Mouse (Mus musculus) hindbrain, embryonic 12.5 days (tissue): Measurements from ENCODE around the gene Car2. TPM values are rescaled to one million over a fixed set of nuclear protein-coding genes. Genes with fewer than 3 reads are reported as not detected.
A peak's percentile ranks its signal among the peaks of the same experiment; 100 is the strongest.

Experiments
- ATAC-seq: fragments of 200-750 bp; cut with Nextera tagmentation; 2 replicates; pipeline ENCODE4 v1.8.0; 2017; ENCODE audit warnings: moderate TSS enrichment; ENCODE audit not compliant: low FRiP score
- H3K27ac ChIP-seq: fragments of 300-500 bp; sonication (generic); 2 replicates; pipeline ENCODE4 v1.5.1; 2016; ENCODE audit warnings: mild to moderate bottlenecking
- H3K27me3 ChIP-seq: fragments of 300-500 bp; sonication (generic); 2 replicates; pipeline ENCODE4 v1.6.1; 2016; ENCODE audit warnings: mild to moderate bottlenecking
- H3K36me3 ChIP-seq: fragments of 300-500 bp; sonication (generic); 2 replicates; pipeline ENCODE4 v1.6.1; 2016; ENCODE audit warnings: mild to moderate bottlenecking
- H3K4me1 ChIP-seq: fragments of 300-500 bp; sonication (generic); 2 replicates; pipeline ENCODE4 v1.6.1; 2016
- H3K4me2 ChIP-seq: fragments of 300-500 bp; sonication (generic); replicated peaks from 2 replicates; pipeline ENCODE4 v1.6.1; 2016; ENCODE audit warnings: mild to moderate bottlenecking
- H3K4me3 ChIP-seq: fragments of 300-500 bp; sonication (generic); 2 replicates; pipeline ENCODE4 v1.5.1; 2016; ENCODE audit warnings: mild to moderate bottlenecking
- H3K9ac ChIP-seq: fragments of 300-500 bp; sonication (generic); 2 replicates; pipeline ENCODE4 v1.6.1; 2016; ENCODE audit warnings: mild to moderate bottlenecking, moderate library complexity
- H3K9me3 ChIP-seq: fragments of 300-500 bp; sonication (generic); replicated peaks from 2 replicates; pipeline ENCODE4 v1.6.1; 2016; ENCODE audit warnings: mild to moderate bottlenecking
- WGBS: fragments of 180-500 bp; shearing (Covaris S2); methylation state at CpG from one replicate; pipeline ENCODE4 v1.1.7; 2016; 5-methylcytosine and 5-hydroxymethylcytosine counted together
- polyA plus RNA-seq: library from polyadenylated mRNA; unstranded; fragments of >200 nt; fragmentation: Nextera tagmentation; extraction: Ambion mirVana; gene quantifications from 2 replicates; pipeline ENCODE4 v1.2.1, GENCODE M21; 2016

Gene Car2
- polyA plus RNA-seq, 1 experiment from 2014 or later = 77.2 TPM

DNA sequence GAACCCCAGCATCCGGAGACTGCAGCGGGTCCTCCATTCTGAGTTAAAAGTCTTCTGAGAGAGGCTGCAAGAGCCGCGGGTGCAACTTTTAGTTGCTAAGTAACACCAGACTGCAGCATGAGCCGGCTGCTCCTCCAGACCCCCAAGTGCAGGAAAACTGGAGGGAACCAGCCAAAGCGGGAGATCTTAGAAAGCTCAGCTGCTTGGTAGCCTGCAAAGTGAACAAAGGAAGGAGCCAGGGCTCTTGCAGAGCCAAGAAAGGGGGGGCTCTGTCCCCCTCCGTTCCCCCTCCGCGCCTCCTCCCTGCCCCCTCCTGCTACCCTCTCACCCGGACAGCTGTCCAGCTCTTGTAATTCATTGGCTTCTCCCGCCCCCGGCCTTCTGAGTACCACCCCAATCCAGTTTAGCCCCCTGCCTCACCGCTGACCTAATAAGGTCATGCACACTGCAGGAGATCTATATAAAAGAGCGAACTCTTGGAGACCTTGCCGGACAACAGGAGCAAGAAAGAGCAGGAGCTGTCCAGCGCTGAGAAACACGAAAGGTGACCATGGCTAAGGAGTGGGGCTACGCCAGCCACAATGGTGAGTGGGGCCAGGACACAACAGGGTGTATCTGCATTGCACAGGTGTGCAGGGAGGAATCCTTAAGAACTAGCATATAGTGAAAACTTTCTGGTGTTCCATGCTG lies 22.9 kb upstream of the Car2 start, which contains the start of gene Car3:
TSS of gene Car3 (plus strand) at position 491 of the 690 bp plus-strand sequence.
- Histone ChIP-seq H3K9ac (peak within 1 kb of the TSS; percentile 53), H3K4me1 (0 out of 2 replicates have a peak, but pooled peaks cover 8% of the 10 kb centered on the region), H3K9me3 (no peaks in the 10 kb centered on the region), H3K4me2 (peak within 1 kb of the TSS; percentile 77), H3K27me3 (no peaks in the 10 kb centered on the region), H3K36me3 (no peaks in the 10 kb centered on the region), H3K27ac (no peak within 1 kb of the TSS), H3K4me3 (peak within 1 kb of the TSS; percentile 41)
- ATAC-seq = peak; percentile 91
- 3% methylated on average over 18 of the region's 18 CpGs for WGBS

DNA sequence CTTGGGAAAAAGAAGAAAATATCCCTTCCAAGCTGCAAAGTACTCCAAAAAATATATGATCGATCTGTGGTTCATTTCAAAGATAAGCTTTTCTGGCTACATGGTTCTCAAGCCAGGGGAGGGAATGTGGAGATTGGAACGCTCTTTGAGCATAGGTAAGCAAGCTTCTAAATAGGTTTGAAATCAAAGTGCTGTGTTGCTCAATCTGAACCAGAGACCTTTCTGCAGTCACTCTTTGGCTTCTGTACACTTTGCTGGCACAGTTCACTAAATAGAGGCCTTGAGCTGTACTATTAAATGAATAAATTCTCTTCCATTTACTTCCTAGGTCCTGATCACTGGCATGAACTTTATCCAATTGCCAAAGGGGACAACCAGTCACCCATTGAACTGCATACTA lies 22.2 kb upstream of the Car2 start:
- no peak for ATAC-seq
- H3K27me3 ChIP-seq = no peaks in the 10 kb centered on the region
- no peak overlapping the region for H3K4me3 ChIP-seq
- 0 out of 2 replicates have a peak, but pooled peaks cover 8% of the 10 kb centered on the region for H3K4me1 ChIP-seq
- no peaks in the 10 kb centered on the region for H3K36me3 ChIP-seq
- no peaks in the 10 kb centered on the region for H3K9me3 ChIP-seq
- 93% methylated on average over 2 of the region's 2 CpGs for WGBS
- H3K4me2 ChIP-seq = no peak overlapping the region
- no peak overlapping the region for H3K9ac ChIP-seq
- no peak overlapping the region for H3K27ac ChIP-seq

DNA sequence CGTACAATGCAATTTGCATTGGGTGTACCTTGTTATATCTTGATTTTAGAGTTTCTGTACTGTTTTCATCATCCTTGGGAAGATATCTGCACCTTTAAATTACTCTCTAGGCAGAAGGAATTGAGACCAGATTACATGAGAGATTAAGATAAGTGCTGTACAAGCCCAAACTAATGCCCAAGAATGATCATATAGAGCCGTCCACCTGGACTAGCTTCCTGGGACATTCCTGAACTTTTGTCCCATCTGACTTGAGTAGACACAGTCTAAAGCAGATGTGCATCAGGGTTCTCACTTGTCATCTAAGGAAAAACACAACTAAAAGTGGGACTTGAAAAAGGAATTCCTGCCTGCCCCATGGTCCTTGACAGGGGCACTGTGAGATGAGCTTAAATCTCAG lies 20.1 kb upstream of the Car2 start:
- no peaks in the 10 kb centered on the region for H3K27me3 ChIP-seq
- no peak overlapping the region for H3K4me2 ChIP-seq
- no peak overlapping the region for H3K4me3 ChIP-seq
- WGBS = 81% methylated on average over 2 of the region's 2 CpGs
- no peak overlapping the region for H3K9ac ChIP-seq
- H3K27ac ChIP-seq = no peak overlapping the region
- 0 out of 2 replicates have a peak, but pooled peaks cover 8% of the 10 kb centered on the region for H3K4me1 ChIP-seq
- no peaks in the 10 kb centered on the region for H3K36me3 ChIP-seq
- ATAC-seq = no peak
- H3K9me3 ChIP-seq = no peaks in the 10 kb centered on the region

DNA sequence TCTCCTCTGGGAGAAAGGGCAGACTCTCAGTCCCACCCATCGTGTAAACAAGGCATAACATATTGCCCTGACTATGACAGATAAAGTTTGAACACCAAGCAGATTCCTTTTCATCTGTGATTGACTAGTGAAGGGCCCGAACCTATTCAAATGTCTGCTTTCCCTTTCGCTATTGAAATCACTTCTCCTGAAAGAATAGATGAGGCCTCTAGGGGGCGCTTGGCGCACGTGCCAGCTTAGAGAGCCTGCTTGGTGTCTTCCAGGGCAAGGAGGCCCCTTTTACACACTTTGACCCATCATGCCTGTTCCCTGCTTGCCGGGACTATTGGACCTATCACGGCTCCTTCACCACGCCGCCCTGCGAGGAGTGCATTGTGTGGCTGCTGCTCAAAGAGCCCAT lies 16.3 kb upstream of the Car2 start:
- no peaks in the 10 kb centered on the region for H3K36me3 ChIP-seq
- 22% methylated on average over 11 of the region's 11 CpGs for WGBS
- no peaks in the 10 kb centered on the region for H3K4me1 ChIP-seq
- no peaks in the 10 kb centered on the region for H3K27me3 ChIP-seq
- peak; percentile 66; the same call in 1 of the 2 replicates for ATAC-seq
- H3K9ac ChIP-seq = no peak overlapping the region
- no peak overlapping the region for H3K4me2 ChIP-seq
- H3K9me3 ChIP-seq = no peaks in the 10 kb centered on the region
- H3K27ac ChIP-seq = no peak overlapping the region
- no peak overlapping the region for H3K4me3 ChIP-seq

DNA sequence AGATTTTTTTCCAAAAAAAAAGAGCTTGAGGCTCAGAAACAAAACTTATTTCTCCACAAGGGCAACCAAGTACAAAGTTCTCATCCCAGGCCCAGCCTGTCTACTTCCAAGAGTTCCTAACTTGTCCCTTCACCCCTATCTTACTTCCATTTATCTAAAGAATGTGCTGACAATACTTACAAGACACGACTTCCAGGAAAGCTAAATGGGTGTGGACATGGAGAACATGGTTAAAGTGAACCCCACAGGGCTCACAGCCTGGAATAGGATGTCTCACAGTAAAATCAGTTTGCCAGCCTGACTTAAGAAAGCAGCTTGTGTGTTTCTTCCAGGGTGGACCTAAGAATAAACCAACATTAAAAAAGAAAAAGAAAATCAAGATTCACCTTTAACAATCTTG lies 15.5 kb upstream of the Car2 start:
- no peak overlapping the region for H3K27ac ChIP-seq
- no peak overlapping the region for H3K4me3 ChIP-seq
- no peaks in the 10 kb centered on the region for H3K27me3 ChIP-seq
- H3K36me3 ChIP-seq = no peaks in the 10 kb centered on the region
- H3K9ac ChIP-seq = no peak overlapping the region
- no peak for ATAC-seq
- WGBS = 67% methylated on average over 1 of the region's 1 CpGs
- H3K4me1 ChIP-seq = no peaks in the 10 kb centered on the region
- H3K4me2 ChIP-seq = no peak overlapping the region
- no peaks in the 10 kb centered on the region for H3K9me3 ChIP-seq

DNA sequence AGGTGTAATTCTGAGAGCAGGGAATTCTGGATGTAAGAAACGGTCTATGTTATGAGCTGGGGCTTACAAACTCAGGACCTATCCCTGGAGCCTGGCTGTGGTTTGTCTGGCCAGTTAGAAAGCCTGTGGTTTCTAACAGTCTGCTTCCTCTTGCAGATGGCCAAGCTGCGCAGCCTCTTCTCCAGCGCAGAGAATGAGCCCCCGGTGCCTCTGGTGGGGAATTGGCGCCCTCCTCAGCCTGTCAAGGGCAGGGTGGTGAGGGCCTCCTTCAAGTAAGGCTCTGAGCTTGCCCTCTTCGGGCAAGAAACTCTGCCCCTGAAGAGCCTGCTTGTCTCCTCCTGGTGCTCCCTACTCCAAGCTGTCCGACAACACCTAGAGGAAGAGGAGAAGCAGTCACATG lies 14.7 kb upstream of the Car2 start:
- no peaks in the 10 kb centered on the region for H3K4me1 ChIP-seq
- H3K4me2 ChIP-seq = no peak overlapping the region
- H3K9me3 ChIP-seq = no peaks in the 10 kb centered on the region
- no peak overlapping the region for H3K4me3 ChIP-seq
- no peaks in the 10 kb centered on the region for H3K36me3 ChIP-seq
- 58% methylated on average over 7 of the region's 7 CpGs for WGBS
- H3K9ac ChIP-seq = no peak overlapping the region
- H3K27me3 ChIP-seq = no peaks in the 10 kb centered on the region
- no peak for ATAC-seq
- no peak overlapping the region for H3K27ac ChIP-seq

DNA sequence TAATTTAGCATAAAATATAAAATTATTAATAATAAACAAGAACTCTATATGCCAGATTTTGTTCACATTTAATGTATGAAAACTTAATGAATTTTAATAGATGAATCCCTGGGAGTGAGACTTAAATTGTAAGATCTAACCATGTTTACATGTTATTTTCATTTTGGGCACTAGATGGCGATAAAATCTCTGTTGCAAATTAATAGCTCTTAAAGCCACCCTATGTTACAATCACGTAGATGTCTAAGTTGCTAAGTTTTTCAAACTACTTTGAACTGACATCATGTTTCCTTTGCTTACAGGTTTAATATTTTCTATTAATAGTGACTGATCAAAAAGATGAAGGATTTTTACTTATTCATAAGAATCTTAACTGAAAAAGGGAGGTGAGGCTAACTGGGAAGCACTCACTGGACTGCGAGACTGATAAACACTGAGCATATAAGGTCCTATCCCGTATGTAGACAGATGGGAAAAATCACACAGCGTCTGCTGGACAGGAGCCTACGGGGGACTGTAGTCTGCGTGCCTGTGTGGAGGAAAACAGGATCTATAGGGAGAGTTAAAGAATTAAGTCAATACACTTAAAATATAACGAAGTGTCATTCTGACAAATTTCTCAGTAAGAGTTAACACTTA lies 11.6 kb upstream of the Car2 start:
- 0 out of 2 replicates have a peak, but pooled peaks have one; percentile 49 for ATAC-seq
- no peaks in the 10 kb centered on the region for H3K4me1 ChIP-seq
- 52% methylated on average over 8 of the region's 8 CpGs for WGBS
- H3K9ac ChIP-seq = no peak overlapping the region
- no peaks in the 10 kb centered on the region for H3K9me3 ChIP-seq
- no peak overlapping the region for H3K4me3 ChIP-seq
- no peak overlapping the region for H3K4me2 ChIP-seq
- H3K27ac ChIP-seq = no peak overlapping the region
- no peaks in the 10 kb centered on the region for H3K27me3 ChIP-seq
- no peaks in the 10 kb centered on the region for H3K36me3 ChIP-seq

DNA sequence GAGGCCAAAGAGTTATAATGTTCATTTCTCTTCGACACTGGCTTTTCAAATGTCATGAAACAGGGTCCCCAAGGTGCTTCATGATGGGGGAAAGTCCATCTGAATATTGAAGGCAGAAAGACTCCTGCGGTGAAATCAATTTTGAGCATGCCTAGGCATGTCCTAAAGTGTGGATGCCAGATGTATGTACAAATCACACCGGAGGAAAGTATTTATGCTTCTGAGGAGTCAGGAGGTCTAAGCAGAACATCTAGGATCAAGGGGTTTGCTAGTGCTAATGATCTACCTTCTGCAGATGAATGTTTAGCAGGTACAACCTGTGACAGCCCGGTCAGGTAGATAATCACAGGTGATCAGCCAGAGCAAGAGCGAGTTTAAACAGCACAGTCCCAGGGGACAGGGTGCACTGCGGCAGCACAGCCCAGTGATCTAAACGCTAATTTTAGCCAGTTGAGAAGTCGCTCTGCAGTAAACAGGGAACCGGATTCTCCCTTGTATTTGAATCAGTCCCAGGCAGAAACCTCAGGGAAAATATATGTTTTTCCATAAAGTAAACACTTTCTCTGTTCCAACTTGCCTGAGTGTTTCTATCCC lies 9.7 kb upstream of the Car2 start:
- no peak for ATAC-seq
- H3K4me2 ChIP-seq = no peak overlapping the region
- H3K9ac ChIP-seq = no peak overlapping the region
- no peaks in the 10 kb centered on the region for H3K9me3 ChIP-seq
- H3K27ac ChIP-seq = no peak overlapping the region
- H3K27me3 ChIP-seq = no peaks in the 10 kb centered on the region
- H3K36me3 ChIP-seq = no peaks in the 10 kb centered on the region
- WGBS = 77% methylated on average over 9 of the region's 9 CpGs
- H3K4me1 ChIP-seq = no peaks in the 10 kb centered on the region
- H3K4me3 ChIP-seq = no peak overlapping the region

DNA sequence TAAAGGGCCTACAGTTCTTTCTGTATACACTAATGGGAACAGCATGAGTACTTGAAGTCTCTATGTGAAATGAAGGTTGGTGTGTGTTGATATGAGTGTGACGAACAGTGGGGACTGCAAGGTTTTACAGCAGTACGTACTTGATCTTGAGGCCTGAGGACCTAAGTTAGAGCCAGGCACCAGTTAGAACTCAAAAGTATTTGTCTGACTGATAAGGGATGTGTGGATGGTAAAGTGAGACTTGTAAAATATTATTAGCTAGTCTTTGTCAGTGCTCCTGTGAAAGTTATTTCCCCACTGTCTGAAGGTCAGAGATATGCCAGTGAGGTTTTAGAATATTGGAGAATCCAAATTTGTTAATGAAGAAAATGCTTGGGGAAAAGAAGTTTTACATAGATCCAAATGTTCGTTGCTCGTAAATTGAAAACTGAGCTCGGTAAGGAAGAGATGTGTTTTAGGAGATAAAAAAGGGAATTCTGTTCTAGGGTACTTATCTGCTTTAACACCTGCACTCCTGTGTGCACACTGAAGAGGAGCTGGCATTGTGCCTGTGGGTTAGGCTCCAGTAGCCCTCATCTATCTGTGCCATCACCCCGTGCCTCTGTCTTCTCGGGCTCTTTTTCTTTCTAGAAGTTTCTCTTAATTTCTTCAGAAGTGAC lies 8.7 kb upstream of the Car2 start:
- 91% methylated on average over 7 of the region's 7 CpGs for WGBS
- Histone ChIP-seq H3K9ac (no peak overlapping the region), H3K36me3 (no peaks in the 10 kb centered on the region), H3K4me3 (no peak overlapping the region), H3K27ac (no peak overlapping the region), H3K4me1 (no peaks in the 10 kb centered on the region), H3K4me2 (no peak overlapping the region), H3K27me3 (no peaks in the 10 kb centered on the region), H3K9me3 (no peaks in the 10 kb centered on the region)
- ATAC-seq = no peak

DNA sequence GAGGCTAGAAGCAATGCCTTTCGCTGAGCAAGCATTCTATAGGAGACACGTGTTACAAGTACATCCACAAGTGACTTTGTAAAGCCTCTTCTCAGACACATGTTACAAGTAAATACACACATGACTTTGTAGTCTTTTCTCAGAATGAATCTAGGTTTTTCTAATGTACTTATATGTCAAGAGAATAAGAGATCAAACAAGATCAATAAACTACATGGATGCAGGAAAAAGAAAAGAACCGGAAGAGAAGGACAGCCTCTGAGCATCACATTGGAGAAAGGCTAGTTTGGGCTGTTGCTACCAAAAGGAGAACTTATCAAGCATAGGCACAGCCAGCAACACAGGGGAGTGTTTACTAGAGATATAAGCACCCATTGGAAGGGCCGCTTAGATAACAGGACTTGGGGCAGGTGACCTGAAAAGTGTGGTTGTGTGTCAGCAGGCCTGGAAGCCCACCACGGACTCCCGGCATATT lies 7.3 kb upstream of the Car2 start:
- no peak for ATAC-seq
- H3K9ac ChIP-seq = no peak overlapping the region
- WGBS = 78% methylated on average over 6 of the region's 6 CpGs

DNA sequence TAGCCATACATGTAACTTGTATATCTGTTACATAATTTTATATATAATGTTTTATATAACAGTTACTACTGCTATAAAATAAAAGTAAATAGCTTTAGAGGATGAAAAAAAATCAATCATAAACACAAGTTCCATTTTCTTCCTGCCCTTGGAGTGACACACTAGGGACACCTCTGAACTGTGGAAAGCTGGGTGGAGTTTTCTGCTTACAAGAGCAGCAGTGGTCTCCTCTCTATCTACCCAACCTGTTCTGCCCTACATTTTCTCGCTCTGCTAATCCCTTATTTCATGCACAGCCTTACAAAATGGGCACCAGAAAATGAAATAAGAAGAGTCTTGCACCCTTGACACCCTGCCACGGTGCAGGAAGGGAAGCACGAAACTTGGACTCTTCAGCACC lies 6.8 kb upstream of the Car2 start:
- ATAC-seq = no peak
- WGBS = 84% methylated on average over 3 of the region's 3 CpGs

More for the DNA sequence above, 7.3 kb upstream of the Car2 start:
- no peaks in the 10 kb centered on the region for H3K27me3 ChIP-seq
- no peak overlapping the region for H3K27ac ChIP-seq
- no peaks in the 10 kb centered on the region for H3K9me3 ChIP-seq
- H3K4me3 ChIP-seq = no peak overlapping the region
- no peaks in the 10 kb centered on the region for H3K36me3 ChIP-seq
- H3K4me2 ChIP-seq = no peak overlapping the region
- H3K4me1 ChIP-seq = no peaks in the 10 kb centered on the region

DNA sequence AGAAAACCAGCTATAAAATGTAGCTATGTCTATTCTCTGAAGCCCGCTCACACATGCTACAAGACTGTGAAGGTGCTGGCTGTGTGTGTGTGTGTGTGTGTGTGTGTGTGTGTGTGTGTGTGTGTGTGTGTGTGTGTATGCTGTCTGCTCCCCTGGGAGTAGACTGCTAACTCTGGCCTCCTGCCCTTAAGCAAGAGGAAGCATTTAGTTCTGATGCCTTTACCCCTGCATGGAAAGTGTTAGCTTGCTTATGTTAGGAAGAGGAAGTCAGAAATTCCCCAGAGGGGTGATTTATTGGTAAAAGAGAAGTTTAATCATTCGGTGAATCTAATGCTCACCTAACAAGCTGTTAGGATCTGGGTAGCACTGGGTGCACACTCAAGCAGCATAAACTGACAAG lies 5.8 kb upstream of the Car2 start:
- ATAC-seq = no peak
- Histone ChIP-seq H3K27me3 (0 out of 2 replicates have a peak, but pooled peaks cover 2% of the 10 kb centered on the region), H3K4me1 (no peaks in the 10 kb centered on the region)

More for the DNA sequence above, 6.8 kb upstream of the Car2 start:
- Histone ChIP-seq H3K27me3 (no peaks in the 10 kb centered on the region), H3K36me3 (no peaks in the 10 kb centered on the region), H3K9ac (no peak overlapping the region), H3K27ac (no peak overlapping the region), H3K4me1 (no peaks in the 10 kb centered on the region), H3K4me3 (no peak overlapping the region), H3K9me3 (no peaks in the 10 kb centered on the region), H3K4me2 (no peak overlapping the region)

More for the DNA sequence above, 5.8 kb upstream of the Car2 start:
- Histone ChIP-seq H3K9ac (no peak overlapping the region), H3K36me3 (no peaks in the 10 kb centered on the region), H3K4me3 (no peak overlapping the region), H3K4me2 (no peak overlapping the region), H3K9me3 (no peaks in the 10 kb centered on the region), H3K27ac (no peak overlapping the region)
- 80% methylated on average over 2 of the region's 2 CpGs for WGBS
